Mouse (Mus musculus) brown adipose tissue, adult 24 weeks (tissue): ENCODE data around the gene Zfp119b. TPM values are rescaled to one million over a fixed set of nuclear protein-coding genes. Genes with fewer than 3 reads are reported as not detected.

Source experiments
- H3K27ac ChIP-seq: fragments of 200-500 bp; replicated peaks from 2 replicates; pipeline ENCODE4 v1.5.1; 2012; ENCODE audit warnings: low read depth, mild to moderate bottlenecking, low read length
- H3K4me1 ChIP-seq: fragments of 200-500 bp; 2 replicates; pipeline ENCODE4 v1.6.1; 2012; ENCODE audit warnings: low read length, mixed read lengths; ENCODE audit not compliant: control insufficient read depth, insufficient read depth, insufficient read length
- H3K4me3 ChIP-seq: fragments of 200-500 bp; 2 replicates; pipeline ENCODE4 v1.5.1; 2012; ENCODE audit warnings: low read depth, mild to moderate bottlenecking, low read length, moderate library complexity; ENCODE audit not compliant: insufficient read depth
- polyA plus RNA-seq: library from polyadenylated mRNA; stranded (reverse); fragments of >200 nt; gene quantifications from 2 replicates; pipeline ENCODE4 v1.2.4, GENCODE M21; 2012; ENCODE audit not compliant: missing spikeins, insufficient read depth, insufficient read length

The Zfp119b gene
- polyA plus RNA-seq = 1.3 and 3.3 TPM in 2 replicates

- no peaks in the 10 kb centered on the region for H3K4me1 ChIP-seq
- no peak within 1 kb of the TSS for H3K4me3 ChIP-seq
- H3K27ac ChIP-seq = no peak within 1 kb of the TSS
Observed at GRCm38 (mm10) chr17:55949400-55949799, at the start of gene Zfp119b. Zfp119b (minus strand) TSS chr17:55949500.

GRCm38 (mm10) chr17:55996007-55996406, 46.7 kb upstream of the Zfp119b start:
- Histone ChIP-seq H3K27ac (no peak overlapping the region), H3K4me3 (no peak overlapping the region), H3K4me1 (no peaks in the 10 kb centered on the region; the same call in 1 of the 2 replicates)

- no peaks in the 10 kb centered on the region for H3K4me1 ChIP-seq
Observed at GRCm38 (mm10) chr17:55990278-55990898, 41.1 kb upstream of the Zfp119b start.

GRCm38 (mm10) chr17:55986030-55986961, 37.0 kb upstream of the Zfp119b start, which contains the start of gene Fsd1:
Fsd1 (plus strand) TSS chr17:55986509.
- H3K27ac ChIP-seq = no peak within 1 kb of the TSS
- H3K4me1 ChIP-seq = no peaks in the 10 kb centered on the region
- H3K4me3 ChIP-seq = no peak within 1 kb of the TSS

More at GRCm38 (mm10) chr17:55990278-55990898, 41.1 kb upstream of the Zfp119b start:
- Histone ChIP-seq H3K4me3 (no peak overlapping the region), H3K27ac (no peak overlapping the region)

- no peak overlapping the region for H3K4me3 ChIP-seq
- H3K27ac ChIP-seq = no peak overlapping the region
- H3K4me1 ChIP-seq = no peaks in the 10 kb centered on the region
Observed at GRCm38 (mm10) chr17:55977301-55977700, 28.0 kb upstream of the Zfp119b start.

- H3K4me3 ChIP-seq = no peak overlapping the region
- H3K27ac ChIP-seq = no peak overlapping the region
- no peaks in the 10 kb centered on the region for H3K4me1 ChIP-seq
Observed at GRCm38 (mm10) chr17:55976255-55976862, 27.1 kb upstream of the Zfp119b start.

- no peak overlapping the region for H3K4me3 ChIP-seq
- H3K27ac ChIP-seq = no peak overlapping the region
- peaks cover 7% of the 10 kb centered on the region; the same call in 1 of the 2 replicates for H3K4me1 ChIP-seq
Observed at GRCm38 (mm10) chr17:55971453-55971852, 22.2 kb upstream of the Zfp119b start.

- H3K4me1 ChIP-seq = peaks cover 7% of the 10 kb centered on the region; the same call in 1 of the 2 replicates
- no peak within 1 kb of the TSS for H3K27ac ChIP-seq
- H3K4me3 ChIP-seq = peak within 1 kb of the TSS; percentile 50
Observed at GRCm38 (mm10) chr17:55969966-55970891, 20.9 kb upstream of the Zfp119b start, which contains the start of gene Shd. Shd (plus strand) TSS chr17:55970467.

- no peak overlapping the region for H3K4me3 ChIP-seq
- no peak overlapping the region for H3K27ac ChIP-seq
- peaks cover 7% of the 10 kb centered on the region; the same call in 1 of the 2 replicates for H3K4me1 ChIP-seq
Observed at GRCm38 (mm10) chr17:55969560-55969959, 20.3 kb upstream of the Zfp119b start.

GRCm38 (mm10) chr17:55968210-55968609, 18.9 kb upstream of the Zfp119b start:
- H3K27ac ChIP-seq = no peak overlapping the region

GRCm38 (mm10) chr17:55967186-55967585, 17.9 kb upstream of the Zfp119b start:
- Histone ChIP-seq H3K4me3 (no peak overlapping the region), H3K4me1 (peaks cover 7% of the 10 kb centered on the region; the same call in 1 of the 2 replicates), H3K27ac (no peak overlapping the region)

More at GRCm38 (mm10) chr17:55968210-55968609, 18.9 kb upstream of the Zfp119b start:
- no peak overlapping the region for H3K4me3 ChIP-seq
- H3K4me1 ChIP-seq = peaks cover 7% of the 10 kb centered on the region; the same call in 1 of the 2 replicates

GRCm38 (mm10) chr17:55964996-55965395, 15.7 kb upstream of the Zfp119b start:
- Histone ChIP-seq H3K27ac (no peak overlapping the region), H3K4me3 (no peak overlapping the region), H3K4me1 (0 out of 2 replicates have a peak, but pooled peaks cover 4% of the 10 kb centered on the region)

GRCm38 (mm10) chr17:55964496-55964895, 15.2 kb upstream of the Zfp119b start:
- Histone ChIP-seq H3K4me3 (no peak overlapping the region), H3K27ac (no peak overlapping the region), H3K4me1 (peaks cover 4% of the 10 kb centered on the region; the same call in 1 of the 2 replicates)

- H3K27ac ChIP-seq = no peak overlapping the region
- no peak overlapping the region for H3K4me3 ChIP-seq
- peaks cover 4% of the 10 kb centered on the region; the same call in 1 of the 2 replicates for H3K4me1 ChIP-seq
Observed at GRCm38 (mm10) chr17:55963171-55963570, 13.9 kb upstream of the Zfp119b start.
